Mouse (Mus musculus): ENCODE measurements around the gene Pax3. TPM values are rescaled to one million over a fixed set of nuclear protein-coding genes. Genes with fewer than 3 reads are reported as not detected.
A peak's percentile ranks its signal among the peaks of the same experiment; 100 is the strongest.

Gene Pax3
- polyA plus RNA-seq, 1 experiment from 2014 or later: 33.6 TPM

- DNase-seq (ENCODE audit: low spot score): peak; percentile 47
- Histone ChIP-seq H3K4me3 (0 out of 2 replicates have a peak overlapping the region, but pooled peaks have one; percentile 3), H3K36me3 (no peaks in the 10 kb centered on the region; the same call in 1 of the 2 replicates), H3K27ac (replicated peaks) (peak overlapping the region; percentile 52; the same call in 1 of the 2 replicates), H3K4me1 (peaks cover 97% of the 10 kb centered on the region), H3K27me3 (ENCODE audit: low read depth, poor library complexity, severe bottlenecking) (peaks cover 100% of the 10 kb centered on the region), H3K9me3 (replicated peaks) (no peaks in the 10 kb centered on the region)
- WGBS: 14% methylated on average over 6 of the region's 6 CpGs
Observed at GRCm38 (mm10) chr1:78143403-78143802, 53.5 kb downstream of the Pax3 start.

GRCm38 (mm10) chr1:78142912-78143311 is 54.0 kb downstream of the Pax3 start:
- Histone ChIP-seq H3K36me3 (no peaks in the 10 kb centered on the region; the same call in 1 of the 2 replicates), H3K4me3 (no peak overlapping the region), H3K27me3 (ENCODE audit: low read depth, poor library complexity, severe bottlenecking) (peaks cover 100% of the 10 kb centered on the region), H3K4me1 (peaks cover 97% of the 10 kb centered on the region), H3K9me3 (replicated peaks) (no peaks in the 10 kb centered on the region), H3K27ac (replicated peaks) (peak overlapping the region; percentile 52)
- 29% methylated on average over 6 of the region's 6 CpGs for WGBS
- DNase-seq (ENCODE audit: low spot score): no peak

GRCm38 (mm10) chr1:78141741-78142501 is 55.0 kb downstream of the Pax3 start:
- H3K36me3 ChIP-seq: no peaks in the 10 kb centered on the region; the same call in 1 of the 2 replicates
- 11% methylated on average over 9 of the region's 9 CpGs for WGBS
- peak; percentile 44 for DNase-seq (ENCODE audit: low spot score)
- peaks cover 100% of the 10 kb centered on the region for H3K27me3 ChIP-seq (ENCODE audit: low read depth, poor library complexity, severe bottlenecking)
- H3K4me3 ChIP-seq: no peak overlapping the region
- no peaks in the 10 kb centered on the region for H3K9me3 ChIP-seq (replicated peaks)
- peak overlapping the region; percentile 70 for H3K27ac ChIP-seq (replicated peaks)
- H3K4me1 ChIP-seq: peaks cover 99% of the 10 kb centered on the region

GRCm38 (mm10) chr1:78141314-78141713 is 55.6 kb downstream of the Pax3 start:
- H3K4me1 ChIP-seq: peaks cover 96% of the 10 kb centered on the region
- peak overlapping the region; percentile 70 for H3K27ac ChIP-seq (replicated peaks)
- no peaks in the 10 kb centered on the region for H3K36me3 ChIP-seq
- DNase-seq (ENCODE audit: low spot score): no peak
- peaks cover 100% of the 10 kb centered on the region for H3K27me3 ChIP-seq (ENCODE audit: low read depth, poor library complexity, severe bottlenecking)
- 8% methylated on average over 7 of the region's 7 CpGs for WGBS
- H3K9me3 ChIP-seq (replicated peaks): no peaks in the 10 kb centered on the region
- H3K4me3 ChIP-seq: no peak overlapping the region

DNA sequence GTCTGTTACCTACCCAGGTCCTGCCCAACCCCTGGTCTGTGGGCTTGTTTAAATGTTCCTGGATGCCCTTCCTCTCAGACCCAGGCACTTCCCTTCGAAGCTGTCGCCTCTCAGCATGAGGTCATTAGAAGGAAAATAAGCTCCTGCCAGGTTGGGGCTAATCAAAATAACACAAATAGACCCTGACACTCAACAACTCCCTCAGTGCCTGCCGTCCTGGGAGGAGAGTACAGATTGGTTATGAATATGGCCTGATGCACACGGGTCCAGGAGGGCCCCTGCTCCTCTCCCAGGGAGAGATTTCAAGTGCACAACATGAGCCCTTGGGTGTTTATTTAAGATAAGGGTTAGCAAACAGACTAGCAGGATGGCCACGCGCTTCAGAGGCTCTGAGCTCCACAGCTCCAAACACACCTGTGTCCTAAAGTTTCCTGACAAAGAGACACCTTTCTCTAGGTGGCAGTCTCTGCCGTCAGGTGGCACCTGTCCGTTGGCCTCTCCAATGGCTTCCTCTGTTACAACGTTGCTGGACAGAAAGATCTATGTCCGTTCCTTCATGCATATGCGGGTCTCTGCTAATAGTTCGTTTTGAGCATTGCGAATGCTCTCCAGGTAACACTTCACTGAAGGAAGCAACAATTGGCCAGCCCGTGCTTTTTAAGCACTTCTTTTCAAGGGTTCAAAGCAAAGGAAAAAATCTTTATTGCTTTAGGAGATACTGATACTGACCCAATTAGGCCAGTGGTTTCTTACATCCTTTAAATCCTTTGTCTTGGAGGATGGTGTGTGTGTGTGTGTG is 56.2 kb downstream of the Pax3 start:
- Histone ChIP-seq H3K27me3 (ENCODE audit: low read depth, poor library complexity, severe bottlenecking) (peaks cover 100% of the 10 kb centered on the region), H3K36me3 (no peaks in the 10 kb centered on the region), H3K27ac (replicated peaks) (peak overlapping the region; percentile 70), H3K4me1 (peaks cover 89% of the 10 kb centered on the region), H3K9me3 (replicated peaks) (no peaks in the 10 kb centered on the region), H3K4me3 (peak overlapping the region; percentile 18)
- 1% methylated on average over 14 of the region's 14 CpGs for WGBS
- peak; percentile 56 for DNase-seq (ENCODE audit: low spot score)

DNA sequence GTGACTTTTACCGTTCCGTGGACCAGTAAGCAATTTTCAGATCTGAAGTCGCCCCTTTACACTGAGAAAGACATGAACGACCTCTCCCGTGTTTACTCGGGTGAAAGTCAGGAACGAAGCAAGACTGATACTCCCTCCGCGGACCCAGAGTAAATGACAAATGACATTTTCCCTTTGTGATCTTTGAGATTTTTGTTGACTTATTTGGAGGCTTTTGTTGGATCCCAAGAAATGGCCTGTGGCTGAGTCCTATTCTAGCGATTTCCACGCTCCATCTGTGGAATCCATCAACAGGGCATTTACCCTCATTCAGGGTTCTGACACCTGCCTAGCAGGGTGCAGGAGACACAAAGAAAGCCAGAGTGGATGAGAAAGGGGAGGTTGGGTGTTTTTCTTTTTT is 57.6 kb downstream of the Pax3 start:
- Histone ChIP-seq H3K27ac (replicated peaks) (peak overlapping the region; percentile 76), H3K27me3 (ENCODE audit: low read depth, poor library complexity, severe bottlenecking) (peaks cover 100% of the 10 kb centered on the region), H3K9me3 (replicated peaks) (no peaks in the 10 kb centered on the region), H3K36me3 (no peaks in the 10 kb centered on the region), H3K4me3 (peak overlapping the region; percentile 28; the same call in 1 of the 2 replicates), H3K4me1 (peaks cover 75% of the 10 kb centered on the region)
- peak; percentile 62 for DNase-seq (ENCODE audit: low spot score)
- WGBS: 1% methylated on average over 11 of the region's 11 CpGs

GRCm38 (mm10) chr1:78129267-78129666 is 67.7 kb downstream of the Pax3 start:
- Histone ChIP-seq H3K27ac (replicated peaks) (no peak overlapping the region), H3K4me3 (no peak overlapping the region), H3K36me3 (peaks cover 65% of the 10 kb centered on the region), H3K9me3 (replicated peaks) (no peaks in the 10 kb centered on the region), H3K4me1 (peaks cover 3% of the 10 kb centered on the region; the same call in 1 of the 2 replicates), H3K27me3 (ENCODE audit: low read depth, poor library complexity, severe bottlenecking) (peaks cover 60% of the 10 kb centered on the region)
- WGBS: 77% methylated on average over 5 of the region's 5 CpGs
- DNase-seq (ENCODE audit: low spot score): no peak

DNA sequence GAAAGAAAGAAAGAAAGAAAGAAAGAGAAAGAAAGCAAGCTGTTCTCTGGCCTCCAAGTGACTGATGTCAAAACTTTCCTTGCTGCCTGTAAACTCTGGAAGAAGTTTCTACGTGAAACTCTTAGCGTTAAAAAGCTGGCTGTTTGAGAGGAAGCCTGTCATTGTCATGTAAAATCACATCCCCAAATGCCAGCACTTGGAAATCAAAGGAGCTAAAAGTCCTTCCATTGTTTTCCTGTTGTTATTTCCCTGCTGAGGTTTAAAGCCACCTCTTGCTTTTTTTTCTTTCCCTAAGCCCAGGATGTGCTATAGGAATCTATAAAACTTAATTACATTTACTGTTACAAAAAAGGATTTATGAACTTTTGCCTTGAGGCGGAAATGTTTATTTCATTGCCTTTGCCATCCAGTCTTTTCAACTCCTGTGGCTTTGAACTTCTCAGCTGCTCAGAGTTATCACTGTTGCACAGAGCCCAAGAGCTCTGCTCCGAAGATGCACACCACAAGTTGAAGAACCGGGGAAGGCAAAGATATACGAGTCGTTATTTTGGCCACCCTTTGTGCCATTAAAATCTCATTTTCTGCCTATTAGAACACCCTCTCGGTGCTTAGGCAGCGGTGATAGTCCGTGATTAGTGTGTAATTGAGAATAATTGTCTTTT is 76.9 kb downstream of the Pax3 start:
- Histone ChIP-seq H3K36me3 (peaks cover 70% of the 10 kb centered on the region), H3K9me3 (replicated peaks) (no peaks in the 10 kb centered on the region), H3K4me3 (no peak overlapping the region), H3K27me3 (ENCODE audit: low read depth, poor library complexity, severe bottlenecking) (peaks cover 55% of the 10 kb centered on the region), H3K4me1 (peaks cover 32% of the 10 kb centered on the region), H3K27ac (replicated peaks) (no peak overlapping the region)
- DNase-seq (ENCODE audit: low spot score): no peak
- 10% methylated on average over 10 of the region's 10 CpGs for WGBS

- Histone ChIP-seq H3K9me3 (replicated peaks) (no peaks in the 10 kb centered on the region), H3K4me3 (no peak overlapping the region), H3K27ac (replicated peaks) (no peak overlapping the region), H3K36me3 (peaks cover 74% of the 10 kb centered on the region), H3K27me3 (ENCODE audit: low read depth, poor library complexity, severe bottlenecking) (peaks cover 31% of the 10 kb centered on the region), H3K4me1 (peaks cover 18% of the 10 kb centered on the region)
- WGBS: 91% methylated on average over 3 of the region's 3 CpGs
- DNase-seq (ENCODE audit: low spot score): no peak
Observed at GRCm38 (mm10) chr1:78116046-78116445, 80.9 kb downstream of the Pax3 start.

- no peak for DNase-seq (ENCODE audit: low spot score)
- Histone ChIP-seq H3K9me3 (replicated peaks) (no peaks in the 10 kb centered on the region), H3K27me3 (ENCODE audit: low read depth, poor library complexity, severe bottlenecking) (peaks cover 6% of the 10 kb centered on the region), H3K27ac (replicated peaks) (no peak overlapping the region), H3K4me3 (no peak overlapping the region), H3K4me1 (0 out of 2 replicates have a peak, but pooled peaks cover 3% of the 10 kb centered on the region), H3K36me3 (peaks cover 61% of the 10 kb centered on the region)
- 63% methylated on average over 6 of the region's 6 CpGs for WGBS
Observed at GRCm38 (mm10) chr1:78110311-78110710, 86.6 kb downstream of the Pax3 start.

- no peak for DNase-seq (ENCODE audit: low spot score)
- Histone ChIP-seq H3K4me1 (no peaks in the 10 kb centered on the region), H3K9me3 (replicated peaks) (no peaks in the 10 kb centered on the region), H3K27ac (replicated peaks) (no peak overlapping the region), H3K36me3 (peaks cover 65% of the 10 kb centered on the region), H3K4me3 (no peak overlapping the region), H3K27me3 (ENCODE audit: low read depth, poor library complexity, severe bottlenecking) (peaks cover 5% of the 10 kb centered on the region; the same call in 1 of the 2 replicates)
- WGBS: 83% methylated on average over 7 of the region's 7 CpGs
Observed at GRCm38 (mm10) chr1:78103511-78103910, 93.4 kb downstream of the Pax3 start.

GRCm38 (mm10) chr1:78093619-78094018 is 103.3 kb downstream of the Pax3 start:
- WGBS: 95% methylated on average over 4 of the region's 4 CpGs
- Histone ChIP-seq H3K4me1 (no peaks in the 10 kb centered on the region), H3K9me3 (replicated peaks) (no peaks in the 10 kb centered on the region), H3K4me3 (no peak overlapping the region), H3K36me3 (no peaks in the 10 kb centered on the region), H3K27me3 (ENCODE audit: low read depth, poor library complexity, severe bottlenecking) (no peaks in the 10 kb centered on the region), H3K27ac (replicated peaks) (no peak overlapping the region)
- no peak for DNase-seq (ENCODE audit: low spot score)

Measured in midbrain, embryonic 10.5 days (tissue).